Mouse (Mus musculus): ENCODE results near the gene Cryba2. TPM values are rescaled to one million over a fixed set of nuclear protein-coding genes. Genes with fewer than 3 reads are reported as not detected.

Cryba2 gene
- polyA plus RNA-seq, 1 experiment from 2014 or later: 1.5 TPM

GRCm38 (mm10) chr1:74885369-74886042 is 7.4 kb downstream of the Cryba2 start, which contains the start of gene Fev:
Gene Fev, minus strand, starts transcription at chr1:74885419.
- H3K9me3 ChIP-seq (ENCODE audit: control insufficient read depth, low read length): no peaks in the 10 kb centered on the region
- no peaks in the 10 kb centered on the region for H3K36me3 ChIP-seq (ENCODE audit: control insufficient read depth, insufficient read depth, low read length)
- H3K27me3 ChIP-seq (replicated peaks; ENCODE audit: control insufficient read depth, insufficient read depth, low read length): peaks cover 78% of the 10 kb centered on the region
- no peak within 1 kb of the TSS; the same call in 1 of the 2 replicates for H3K27ac ChIP-seq (ENCODE audit: low read length)
- no peak for ATAC-seq
- H3K4me1 ChIP-seq (ENCODE audit: control insufficient read depth, insufficient read depth, low read length): peaks cover 20% of the 10 kb centered on the region
- H3K4me2 ChIP-seq (ENCODE audit: low read depth, low read length): peak within 1 kb of the TSS; percentile 40
- H3K4me3 ChIP-seq (ENCODE audit: low read length): peak within 1 kb of the TSS; percentile 27
- 1% methylated on average over 43 of the region's 43 CpGs for WGBS
- H3K9ac ChIP-seq (ENCODE audit: low read depth, low read length): no peak within 1 kb of the TSS

- no peaks in the 10 kb centered on the region for H3K9me3 ChIP-seq (ENCODE audit: control insufficient read depth, low read length)
- peak overlapping the region; percentile 27 for H3K4me3 ChIP-seq (ENCODE audit: low read length)
- no peak for ATAC-seq
- H3K9ac ChIP-seq (ENCODE audit: low read depth, low read length): no peak overlapping the region
- under 1% methylated on average over 57 of the region's 57 CpGs for WGBS
- peaks cover 20% of the 10 kb centered on the region for H3K4me1 ChIP-seq (ENCODE audit: control insufficient read depth, insufficient read depth, low read length)
- peaks cover 68% of the 10 kb centered on the region for H3K27me3 ChIP-seq (replicated peaks; ENCODE audit: control insufficient read depth, insufficient read depth, low read length)
- H3K4me2 ChIP-seq (ENCODE audit: low read depth, low read length): peak overlapping the region; percentile 40
- H3K27ac ChIP-seq (ENCODE audit: low read length): no peak overlapping the region; the same call in 1 of the 2 replicates
- H3K36me3 ChIP-seq (ENCODE audit: control insufficient read depth, insufficient read depth, low read length): no peaks in the 10 kb centered on the region
Observed at GRCm38 (mm10) chr1:74884196-74885141, 8.5 kb downstream of the Cryba2 start.

- Histone ChIP-seq H3K9ac (ENCODE audit: low read depth, low read length) (no peak overlapping the region), H3K36me3 (ENCODE audit: control insufficient read depth, insufficient read depth, low read length) (no peaks in the 10 kb centered on the region), H3K4me2 (ENCODE audit: low read depth, low read length) (no peak overlapping the region), H3K4me1 (ENCODE audit: control insufficient read depth, insufficient read depth, low read length) (peaks cover 20% of the 10 kb centered on the region), H3K4me3 (ENCODE audit: low read length) (no peak overlapping the region), H3K27ac (ENCODE audit: low read length) (no peak overlapping the region), H3K27me3 (replicated peaks; ENCODE audit: control insufficient read depth, insufficient read depth, low read length) (peaks cover 68% of the 10 kb centered on the region), H3K9me3 (ENCODE audit: control insufficient read depth, low read length) (no peaks in the 10 kb centered on the region)
- WGBS: 19% methylated on average over 5 of the region's 5 CpGs
- ATAC-seq: no peak
Observed at GRCm38 (mm10) chr1:74883441-74883840, 9.5 kb downstream of the Cryba2 start.

- ATAC-seq: no peak
- Histone ChIP-seq H3K4me1 (ENCODE audit: control insufficient read depth, insufficient read depth, low read length) (peaks cover 20% of the 10 kb centered on the region), H3K9me3 (ENCODE audit: control insufficient read depth, low read length) (no peaks in the 10 kb centered on the region), H3K4me2 (ENCODE audit: low read depth, low read length) (no peak overlapping the region), H3K27me3 (replicated peaks; ENCODE audit: control insufficient read depth, insufficient read depth, low read length) (peaks cover 71% of the 10 kb centered on the region), H3K36me3 (ENCODE audit: control insufficient read depth, insufficient read depth, low read length) (no peaks in the 10 kb centered on the region), H3K4me3 (ENCODE audit: low read length) (0 out of 2 replicates have a peak overlapping the region, but pooled peaks have one; percentile 38), H3K27ac (ENCODE audit: low read length) (no peak overlapping the region), H3K9ac (ENCODE audit: low read depth, low read length) (no peak overlapping the region)
- 4% methylated on average over 8 of the region's 8 CpGs for WGBS
Observed at GRCm38 (mm10) chr1:74882828-74883227, 10.1 kb downstream of the Cryba2 start.

GRCm38 (mm10) chr1:74882055-74882734 is 10.7 kb downstream of the Cryba2 start:
- no peaks in the 10 kb centered on the region for H3K36me3 ChIP-seq (ENCODE audit: control insufficient read depth, insufficient read depth, low read length)
- WGBS: under 1% methylated on average over 64 of the region's 74 CpGs
- H3K4me3 ChIP-seq (ENCODE audit: low read length): peak overlapping the region; percentile 38
- H3K27ac ChIP-seq (ENCODE audit: low read length): no peak overlapping the region
- ATAC-seq: no peak
- H3K4me1 ChIP-seq (ENCODE audit: control insufficient read depth, insufficient read depth, low read length): peaks cover 20% of the 10 kb centered on the region
- no peaks in the 10 kb centered on the region for H3K9me3 ChIP-seq (ENCODE audit: control insufficient read depth, low read length)
- peaks cover 67% of the 10 kb centered on the region for H3K27me3 ChIP-seq (replicated peaks; ENCODE audit: control insufficient read depth, insufficient read depth, low read length)
- H3K4me2 ChIP-seq (ENCODE audit: low read depth, low read length): peak overlapping the region; percentile 60
- peak overlapping the region; percentile 16; the same call in 1 of the 2 replicates for H3K9ac ChIP-seq (ENCODE audit: low read depth, low read length)

- no peak overlapping the region for H3K9ac ChIP-seq (ENCODE audit: low read depth, low read length)
- peaks cover 20% of the 10 kb centered on the region for H3K4me1 ChIP-seq (ENCODE audit: control insufficient read depth, insufficient read depth, low read length)
- no peaks in the 10 kb centered on the region for H3K36me3 ChIP-seq (ENCODE audit: control insufficient read depth, insufficient read depth, low read length)
- WGBS: 2% methylated on average over 18 of the region's 18 CpGs
- no peak for ATAC-seq
- H3K4me3 ChIP-seq (ENCODE audit: low read length): no peak overlapping the region; the same call in 1 of the 2 replicates
- H3K4me2 ChIP-seq (ENCODE audit: low read depth, low read length): no peak overlapping the region
- peaks cover 54% of the 10 kb centered on the region for H3K27me3 ChIP-seq (replicated peaks; ENCODE audit: control insufficient read depth, insufficient read depth, low read length)
- no peak overlapping the region for H3K27ac ChIP-seq (ENCODE audit: low read length)
- no peaks in the 10 kb centered on the region for H3K9me3 ChIP-seq (ENCODE audit: control insufficient read depth, low read length)
Observed at GRCm38 (mm10) chr1:74880785-74881360, 12.1 kb downstream of the Cryba2 start.

GRCm38 (mm10) chr1:74877199-74877598 is 15.7 kb downstream of the Cryba2 start:
- Histone ChIP-seq H3K9me3 (ENCODE audit: control insufficient read depth, low read length) (no peaks in the 10 kb centered on the region), H3K4me1 (ENCODE audit: control insufficient read depth, insufficient read depth, low read length) (peaks cover 4% of the 10 kb centered on the region), H3K9ac (ENCODE audit: low read depth, low read length) (no peak overlapping the region), H3K27me3 (replicated peaks; ENCODE audit: control insufficient read depth, insufficient read depth, low read length) (peaks cover 20% of the 10 kb centered on the region), H3K27ac (ENCODE audit: low read length) (no peak overlapping the region), H3K4me2 (ENCODE audit: low read depth, low read length) (no peak overlapping the region), H3K36me3 (ENCODE audit: control insufficient read depth, insufficient read depth, low read length) (no peaks in the 10 kb centered on the region), H3K4me3 (ENCODE audit: low read length) (no peak overlapping the region)
- 48% methylated on average over 3 of the region's 3 CpGs for WGBS
- ATAC-seq: no peak

- Histone ChIP-seq H3K27me3 (replicated peaks; ENCODE audit: control insufficient read depth, insufficient read depth, low read length) (0 out of 2 replicates have a peak, but pooled peaks cover 6% of the 10 kb centered on the region), H3K4me1 (ENCODE audit: control insufficient read depth, insufficient read depth, low read length) (no peaks in the 10 kb centered on the region), H3K36me3 (ENCODE audit: control insufficient read depth, insufficient read depth, low read length) (no peaks in the 10 kb centered on the region), H3K9me3 (ENCODE audit: control insufficient read depth, low read length) (no peaks in the 10 kb centered on the region), H3K4me3 (ENCODE audit: low read length) (no peak overlapping the region), H3K4me2 (ENCODE audit: low read depth, low read length) (no peak overlapping the region), H3K27ac (ENCODE audit: low read length) (no peak overlapping the region), H3K9ac (ENCODE audit: low read depth, low read length) (no peak overlapping the region)
- WGBS: 62% methylated on average over 2 of the region's 2 CpGs
- no peak for ATAC-seq
Observed at GRCm38 (mm10) chr1:74872218-74872617, 20.7 kb downstream of the Cryba2 start.

All from intestine, embryonic 16.5 days (tissue).